Mouse (Mus musculus) embryonic facial prominence, embryonic 11.5 days (tissue): ENCODE measurements around the gene Agbl4. TPM values are rescaled to one million over a fixed set of nuclear protein-coding genes. Genes with fewer than 3 reads are reported as not detected.
A peak's percentile ranks its signal among the peaks of the same experiment; 100 is the strongest.

ENCODE experiments used
- ATAC-seq: fragments of 200-750 bp; cut with Nextera tagmentation; replicated peaks from 2 replicates; pipeline ENCODE4 v1.8.0; 2017; ENCODE audit warnings: low read depth; ENCODE audit not compliant: insufficient number of reproducible peaks, low FRiP score, low TSS enrichment
- DNase-seq: peaks from one replicate; pipeline ENCODE4 v3.0.0-alpha.2; 2015; ENCODE audit warnings: low spot score
- H3K27ac ChIP-seq: fragments of 300-500 bp; sonication (generic); replicated peaks from 2 replicates; pipeline ENCODE4 v1.5.1; 2014; ENCODE audit warnings: mild to moderate bottlenecking, low read depth, low read length, control low read depth
- H3K27me3 ChIP-seq: fragments of 300-500 bp; sonication (generic); 2 replicates; pipeline ENCODE4 v1.6.1; 2014; ENCODE audit warnings: mild to moderate bottlenecking, low read length, moderate library complexity, mixed read lengths; ENCODE audit not compliant: control insufficient read depth, insufficient read depth
- H3K36me3 ChIP-seq: fragments of 300-500 bp; sonication (generic); replicated peaks from 2 replicates; pipeline ENCODE4 v1.6.1; 2014; ENCODE audit warnings: low read depth, mild to moderate bottlenecking, low read length, moderate library complexity, mixed read lengths; ENCODE audit not compliant: control insufficient read depth, insufficient read depth
- H3K4me1 ChIP-seq: fragments of 300-500 bp; sonication (generic); 2 replicates; pipeline ENCODE4 v1.6.1; 2014; ENCODE audit warnings: low read length, mixed read lengths; ENCODE audit not compliant: control insufficient read depth, insufficient read depth
- H3K4me2 ChIP-seq: fragments of 300-500 bp; sonication (generic); 2 replicates; pipeline ENCODE4 v1.6.1; 2014; ENCODE audit warnings: low read depth, mild to moderate bottlenecking, control low read depth, low read length, moderate library complexity
- H3K4me3 ChIP-seq: fragments of 300-500 bp; sonication (generic); 2 replicates; pipeline ENCODE4 v1.5.1; 2014; ENCODE audit warnings: low read depth, low read length, control low read depth
- H3K9ac ChIP-seq: fragments of 300-500 bp; sonication (generic); replicated peaks from 2 replicates; pipeline ENCODE4 v1.6.1; 2014; ENCODE audit warnings: mild to moderate bottlenecking, control low read depth, low read length
- H3K9me3 ChIP-seq: fragments of 300-500 bp; sonication (generic); replicated peaks from 2 replicates; pipeline ENCODE4 v1.6.1; 2016; ENCODE audit warnings: mild to moderate bottlenecking, low read length, inconsistent platforms, mixed read lengths; ENCODE audit not compliant: control insufficient read depth
- WGBS: fragments of 180-500 bp; shearing (Covaris S2); extraction: QIAGEN DNeasy Blood & Tissue Kit; methylation state at CpG from one replicate; pipeline ENCODE4 v1.1.7; 2014; 5-methylcytosine and 5-hydroxymethylcytosine counted together
- polyA plus RNA-seq: library from polyadenylated mRNA; unstranded; fragments of >200 nt; fragmentation: Nextera tagmentation; extraction: Ambion mirVana; gene quantifications from 2 replicates; pipeline ENCODE4 v1.2.1, GENCODE M21; 2014

Agbl4 gene
- polyA plus RNA-seq, 1 experiment from 2014 or later, result 0.98 TPM

- H3K36me3 ChIP-seq, result no peaks in the 10 kb centered on the region
- H3K4me2 ChIP-seq, result no peak overlapping the region
- ATAC-seq, result no peak
- no peaks in the 10 kb centered on the region for H3K9me3 ChIP-seq
- 25% methylated on average over 1 of the region's 1 CpGs for WGBS
- no peak overlapping the region for H3K9ac ChIP-seq
- DNase-seq, result no peak
- H3K4me1 ChIP-seq, result no peaks in the 10 kb centered on the region
- no peak overlapping the region for H3K4me3 ChIP-seq
- no peaks in the 10 kb centered on the region for H3K27me3 ChIP-seq
- no peak overlapping the region for H3K27ac ChIP-seq
Measured at GRCm38 (mm10) chr4:111663730-111664129, 1266.3 kb downstream of the Agbl4 start.

GRCm38 (mm10) chr4:111664146-111664545, 1266.7 kb downstream of the Agbl4 start:
- WGBS, result 64% methylated on average over 3 of the region's 3 CpGs
- Histone ChIP-seq H3K4me3 (no peak overlapping the region), H3K4me1 (no peaks in the 10 kb centered on the region), H3K27ac (no peak overlapping the region), H3K36me3 (no peaks in the 10 kb centered on the region), H3K4me2 (no peak overlapping the region), H3K9ac (no peak overlapping the region), H3K9me3 (no peaks in the 10 kb centered on the region), H3K27me3 (no peaks in the 10 kb centered on the region)
- ATAC-seq (no peak), DNase-seq (no peak)

GRCm38 (mm10) chr4:111666713-111667112, 1269.3 kb downstream of the Agbl4 start:
- H3K27ac ChIP-seq, result no peak overlapping the region
- WGBS, result 68% methylated on average over 1 of the region's 1 CpGs
- no peak overlapping the region for H3K4me3 ChIP-seq
- H3K9ac ChIP-seq, result no peak overlapping the region
- H3K9me3 ChIP-seq, result no peaks in the 10 kb centered on the region
- ATAC-seq (no peak), DNase-seq (no peak)
- H3K4me2 ChIP-seq, result no peak overlapping the region
- no peaks in the 10 kb centered on the region for H3K36me3 ChIP-seq
- no peaks in the 10 kb centered on the region for H3K27me3 ChIP-seq
- H3K4me1 ChIP-seq, result no peaks in the 10 kb centered on the region

- DNase-seq (no peak), ATAC-seq (no peak)
- H3K4me3 ChIP-seq, result no peak overlapping the region
- no peaks in the 10 kb centered on the region for H3K27me3 ChIP-seq
- H3K36me3 ChIP-seq, result no peaks in the 10 kb centered on the region
- no peaks in the 10 kb centered on the region for H3K9me3 ChIP-seq
- H3K4me2 ChIP-seq, result no peak overlapping the region
- H3K27ac ChIP-seq, result no peak overlapping the region
- no peak overlapping the region for H3K9ac ChIP-seq
- 86% methylated on average over 3 of the region's 3 CpGs for WGBS
- H3K4me1 ChIP-seq, result no peaks in the 10 kb centered on the region
Measured at GRCm38 (mm10) chr4:111669369-111669768, 1271.9 kb downstream of the Agbl4 start.

- no peak overlapping the region for H3K27ac ChIP-seq
- H3K9ac ChIP-seq, result no peak overlapping the region
- H3K4me1 ChIP-seq, result no peaks in the 10 kb centered on the region
- DNase-seq, result peak; percentile 5
- no peaks in the 10 kb centered on the region for H3K9me3 ChIP-seq
- no peaks in the 10 kb centered on the region for H3K27me3 ChIP-seq
- H3K36me3 ChIP-seq, result no peaks in the 10 kb centered on the region
- 0 out of 2 replicates have a peak, but pooled peaks have one; percentile 29 for ATAC-seq
- no peak overlapping the region for H3K4me3 ChIP-seq
- no peak overlapping the region for H3K4me2 ChIP-seq
- WGBS, result 35% methylated on average over 12 of the region's 12 CpGs
Measured at GRCm38 (mm10) chr4:111670566-111671421, 1273.3 kb downstream of the Agbl4 start.

- H3K36me3 ChIP-seq, result no peaks in the 10 kb centered on the region
- H3K27ac ChIP-seq, result no peak overlapping the region
- H3K4me1 ChIP-seq, result no peaks in the 10 kb centered on the region
- H3K27me3 ChIP-seq, result no peaks in the 10 kb centered on the region
- DNase-seq (no peak), ATAC-seq (no peak)
- H3K4me2 ChIP-seq, result no peak overlapping the region
- no peak overlapping the region for H3K9ac ChIP-seq
- no peak overlapping the region for H3K4me3 ChIP-seq
- WGBS, result 66% methylated on average over 4 of the region's 4 CpGs
- no peaks in the 10 kb centered on the region for H3K9me3 ChIP-seq
Measured at GRCm38 (mm10) chr4:111671440-111671839, 1274.0 kb downstream of the Agbl4 start.

GRCm38 (mm10) chr4:111673904-111674303, 1276.4 kb downstream of the Agbl4 start:
- Histone ChIP-seq H3K9me3 (no peaks in the 10 kb centered on the region), H3K36me3 (no peaks in the 10 kb centered on the region), H3K4me2 (no peak overlapping the region), H3K27ac (no peak overlapping the region), H3K9ac (no peak overlapping the region), H3K27me3 (no peaks in the 10 kb centered on the region), H3K4me1 (no peaks in the 10 kb centered on the region), H3K4me3 (no peak overlapping the region)
- DNase-seq (no peak), ATAC-seq (no peak)

- H3K4me1 ChIP-seq, result no peaks in the 10 kb centered on the region
- no peak overlapping the region for H3K27ac ChIP-seq
- H3K4me2 ChIP-seq, result no peak overlapping the region
- H3K9ac ChIP-seq, result no peak overlapping the region
- DNase-seq (no peak), ATAC-seq (no peak)
- H3K4me3 ChIP-seq, result no peak overlapping the region
- H3K9me3 ChIP-seq, result no peaks in the 10 kb centered on the region
- WGBS, result 84% methylated on average over 5 of the region's 5 CpGs
- H3K27me3 ChIP-seq, result no peaks in the 10 kb centered on the region
- no peaks in the 10 kb centered on the region for H3K36me3 ChIP-seq
Measured at GRCm38 (mm10) chr4:111681926-111682325, 1284.5 kb downstream of the Agbl4 start.
